Mouse (Mus musculus) cerebellum, postnatal 4 days (tissue): ENCODE measurements around the gene Carmil2.

Source experiments
- DNase-seq, 2 experiments: peaks; one replicate each; pipeline ENCODE4 v3.0.0; 2022; ENCODE audit warnings: low spot score in 2 of 2, mixed read lengths in 1 of 2

Gene Carmil2

DNA sequence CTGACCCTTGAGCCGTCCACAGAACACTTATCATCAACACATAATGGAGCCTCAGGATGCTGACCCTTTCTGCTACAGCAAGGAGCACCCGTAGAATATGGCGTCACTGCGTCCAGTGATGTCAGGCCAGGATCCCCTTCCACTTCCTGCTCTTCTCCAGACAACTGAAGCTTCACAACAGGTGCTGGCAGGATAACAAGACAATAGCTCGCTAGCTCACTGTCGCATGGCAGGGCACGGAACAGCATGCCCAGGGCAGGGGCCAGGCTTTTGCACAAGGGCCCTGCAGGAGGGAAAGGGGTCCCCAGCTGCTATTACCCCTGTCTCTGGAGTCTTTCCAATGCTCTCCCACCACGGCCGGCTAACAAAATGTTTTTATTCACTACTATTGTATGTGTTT, 36.8 kb downstream of the Carmil2 start:
- DNase-seq: no peak

GRCm38 (mm10) chr8:105725726-105726125, 39.7 kb downstream of the Carmil2 start:
- DNase-seq: no peak

GRCm38 (mm10) chr8:105727397-105728124, 41.5 kb downstream of the Carmil2 start:
- DNase-seq: no peak

DNA sequence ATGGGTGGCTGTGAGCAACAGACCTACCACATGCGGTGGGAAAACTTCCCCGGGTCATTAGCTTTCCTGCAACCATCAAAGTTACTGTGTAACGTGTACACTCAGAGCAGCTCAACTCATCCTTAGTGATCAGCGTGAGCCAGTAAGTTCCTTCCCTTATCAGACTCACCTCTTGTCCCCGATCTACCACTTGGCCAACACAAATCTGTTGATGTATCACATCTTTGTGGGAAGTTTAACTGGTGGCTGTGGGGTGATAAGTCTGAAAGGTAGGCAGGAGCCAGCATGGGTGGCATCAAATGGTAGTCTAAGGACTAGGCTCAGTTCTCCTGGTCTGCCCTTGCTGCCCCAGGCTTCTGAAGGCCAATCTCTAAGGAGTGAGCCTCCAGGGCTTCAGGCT, 46.1 kb downstream of the Carmil2 start:
- no peak for DNase-seq

GRCm38 (mm10) chr8:105739216-105739615, 53.1 kb downstream of the Carmil2 start:
- DNase-seq: no peak

GRCm38 (mm10) chr8:105743301-105743700, 57.2 kb downstream of the Carmil2 start:
- no peak for DNase-seq
